Mouse (Mus musculus): ENCODE results near the gene Fgfr2.
"Not testable (repeated sequence)": the region's sequence is repeated elsewhere in the genome, so short reads cannot be mapped to it uniquely, and the experiment has no call there.

The Fgfr2 gene

GRCm38 (mm10) chr7:132664815-132665214 lies 458.3 kb downstream of the Fgfr2 start:
- no peak for DNase-seq (ENCODE audit: low spot score)

- not testable (repeated sequence) for DNase-seq (ENCODE audit: low spot score)
Measured at GRCm38 (mm10) chr7:132662831-132663230, 460.3 kb downstream of the Fgfr2 start.

- DNase-seq (ENCODE audit: low spot score): no peak
Measured at GRCm38 (mm10) chr7:132659633-132660032, 463.5 kb downstream of the Fgfr2 start.

GRCm38 (mm10) chr7:132658688-132659087 lies 464.5 kb downstream of the Fgfr2 start:
- DNase-seq (ENCODE audit: low spot score): no peak

- no peak for DNase-seq (ENCODE audit: low spot score)
Measured at GRCm38 (mm10) chr7:132658058-132658450, 465.1 kb downstream of the Fgfr2 start.

- no peak for DNase-seq (ENCODE audit: low spot score)
Measured at GRCm38 (mm10) chr7:132657371-132658057, 465.6 kb downstream of the Fgfr2 start.

- DNase-seq (ENCODE audit: low spot score): peak; percentile 92
Measured at GRCm38 (mm10) chr7:132656548-132656947, 466.6 kb downstream of the Fgfr2 start.

- DNase-seq (ENCODE audit: low spot score): peak; percentile 89
Measured at GRCm38 (mm10) chr7:132656075-132656474, 467.1 kb downstream of the Fgfr2 start.

- no peak for DNase-seq (ENCODE audit: low spot score)
Measured at GRCm38 (mm10) chr7:132654412-132654811, 468.7 kb downstream of the Fgfr2 start.

- DNase-seq (ENCODE audit: low spot score): no peak
Measured at GRCm38 (mm10) chr7:132646514-132646913, 476.6 kb downstream of the Fgfr2 start.

- no peak for DNase-seq (ENCODE audit: low spot score)
Measured at GRCm38 (mm10) chr7:132644605-132645279, 478.4 kb downstream of the Fgfr2 start.

GRCm38 (mm10) chr7:132641606-132642005 lies 481.5 kb downstream of the Fgfr2 start:
- no peak for DNase-seq (ENCODE audit: low spot score)

- DNase-seq (ENCODE audit: low spot score): no peak
Measured at GRCm38 (mm10) chr7:132640946-132641345, 482.2 kb downstream of the Fgfr2 start.

- peak; percentile 60 for DNase-seq (ENCODE audit: low spot score)
Measured at GRCm38 (mm10) chr7:132638446-132639087, 484.6 kb downstream of the Fgfr2 start.

GRCm38 (mm10) chr7:132637292-132637691 lies 485.9 kb downstream of the Fgfr2 start:
- DNase-seq (ENCODE audit: low spot score): no peak

- no peak for DNase-seq (ENCODE audit: low spot score)
Measured at GRCm38 (mm10) chr7:132631313-132631712, 491.8 kb downstream of the Fgfr2 start.

GRCm38 (mm10) chr7:132627448-132627847 lies 495.7 kb downstream of the Fgfr2 start:
- DNase-seq (ENCODE audit: low spot score): no peak

GRCm38 (mm10) chr7:132626174-132626573 lies 497.0 kb downstream of the Fgfr2 start:
- no peak for DNase-seq (ENCODE audit: low spot score)

- DNase-seq (ENCODE audit: low spot score): no peak
Measured at GRCm38 (mm10) chr7:132624161-132624560, 499.0 kb downstream of the Fgfr2 start.

- no peak for DNase-seq (ENCODE audit: low spot score)
Measured at GRCm38 (mm10) chr7:132619975-132620918, 502.9 kb downstream of the Fgfr2 start.

- DNase-seq (ENCODE audit: low spot score): no peak
Measured at GRCm38 (mm10) chr7:132619549-132619948, 503.6 kb downstream of the Fgfr2 start.

GRCm38 (mm10) chr7:132617021-132617564 lies 506.1 kb downstream of the Fgfr2 start:
- no peak for DNase-seq (ENCODE audit: low spot score)

Measured in adipocyte (in vitro differentiated cells).